Mouse (Mus musculus) gastrocnemius, adult 2 months (tissue): Measurements from ENCODE around the gene Nup93. TPM values are rescaled to one million over a fixed set of nuclear protein-coding genes. Genes with fewer than 3 reads are reported as not detected.
A peak's percentile ranks its signal among the peaks of the same experiment; 100 is the strongest.

ENCODE experiments used
- DNase-seq: peaks from one replicate; pipeline ENCODE4 v3.0.0; 2022
- H3K27ac ChIP-seq: fragments of 200-600 bp; 2 replicates; pipeline ENCODE4 v1.8.1; 2022; ENCODE audit warnings: mild to moderate bottlenecking
- H3K4me3 ChIP-seq: fragments of 200-600 bp; 2 replicates; pipeline ENCODE4 v1.8.1; 2022; ENCODE audit warnings: mild to moderate bottlenecking, moderate library complexity
- CTCF ChIP-seq: fragments of 200-600 bp; IDR thresholded peaks from 2 replicates; pipeline ENCODE4 v1.8.1; 2022; ENCODE audit warnings: antibody characterized with exemption, mild to moderate bottlenecking, moderate library complexity
- intact Hi-C: fragments of 180-260 bp; cut with DNase I; formaldehyde crosslinking; loops from one replicate; pipeline ENCODE4 v1.15.1; 2025
- total RNA-seq, 2 experiments: library from RNA; stranded (reverse); gene quantifications; 2 replicates each; pipeline ENCODE4 v1.2.3; 2021

The Nup93 gene
- total RNA-seq, 2 experiments from 2014 or later: 8.6 to 12.4 TPM

- TF ChIP-seq CTCF: no peak
- H3K27ac ChIP-seq: peak within 1 kb of the TSS; percentile 95
- intact Hi-C loops: no loop called here
Measured at GRCm38 (mm10) chr8:94178857-94179712, 35.3 kb upstream of the Nup93 start, which contains the start of gene Mt1. Mt1 (plus strand) TSS chr8:94179082.

DNA sequence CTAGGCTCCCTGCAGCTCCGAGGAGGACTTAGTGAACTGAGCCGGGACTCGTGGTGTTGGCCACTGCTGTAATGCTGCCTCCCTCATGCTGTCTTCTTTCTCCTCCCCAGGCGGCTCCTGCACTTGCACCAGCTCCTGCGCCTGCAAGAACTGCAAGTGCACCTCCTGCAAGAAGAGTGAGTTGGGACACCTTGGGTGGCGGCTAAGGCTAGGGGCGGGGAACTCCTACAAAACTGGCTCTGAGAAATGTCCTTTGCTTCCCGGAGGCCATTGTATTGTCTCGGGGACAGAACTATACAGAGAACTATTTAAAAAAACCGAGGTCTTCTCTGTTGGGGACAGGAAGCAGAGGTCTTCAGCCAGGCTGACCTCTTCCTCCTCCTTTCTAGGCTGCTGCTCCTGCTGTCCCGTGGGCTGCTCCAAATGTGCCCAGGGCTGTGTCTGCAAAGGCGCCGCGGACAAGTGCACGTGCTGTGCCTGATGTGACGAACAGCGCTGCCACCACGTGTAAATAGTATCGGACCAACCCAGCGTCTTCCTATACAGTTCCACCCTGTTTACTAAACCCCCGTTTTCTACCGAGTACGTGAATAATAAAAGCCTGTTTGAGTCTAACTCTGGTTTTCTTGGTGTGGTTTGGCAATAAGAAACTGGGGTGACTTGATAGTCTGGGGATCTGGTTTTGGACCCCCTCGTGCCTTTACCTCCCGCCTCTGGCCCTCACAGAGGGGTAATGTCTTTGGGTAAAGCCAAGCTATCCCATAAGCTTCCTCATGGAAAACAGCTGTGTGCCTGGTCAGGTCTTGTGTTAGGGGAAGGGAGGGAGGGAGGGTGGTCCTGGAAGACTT is 34.4 kb upstream of the Nup93 start:
- peak overlapping the region; percentile 95 for H3K27ac ChIP-seq
- DNase-seq: peak; percentile 41
- TF ChIP-seq CTCF: no peak
- H3K4me3 ChIP-seq: peak overlapping the region; percentile 75
- intact Hi-C loops: no loop called here

More at GRCm38 (mm10) chr8:94178857-94179712, 35.3 kb upstream of the Nup93 start, which contains the start of gene Mt1:
- peak; percentile 97 for DNase-seq
- H3K4me3 ChIP-seq: peak within 1 kb of the TSS; percentile 75

GRCm38 (mm10) chr8:94180561-94180908 is 33.8 kb upstream of the Nup93 start:
- H3K27ac ChIP-seq: no peak overlapping the region
- no peak for TF ChIP-seq CTCF
- DNase-seq: no peak
- intact Hi-C loops: no loop called here
- H3K4me3 ChIP-seq: peak overlapping the region; percentile 75

GRCm38 (mm10) chr8:94182055-94182929 is 32.1 kb upstream of the Nup93 start:
- Histone ChIP-seq H3K4me3 (peak overlapping the region; percentile 66), H3K27ac (peak overlapping the region; percentile 63)
- no peak for TF ChIP-seq CTCF
- intact Hi-C loops: no loop called here
- no peak for DNase-seq

GRCm38 (mm10) chr8:94183117-94183516 is 31.2 kb upstream of the Nup93 start:
- TF ChIP-seq CTCF: peak; percentile 80
- DNase-seq: peak; percentile 88
- intact Hi-C loops: no loop called here
- Histone ChIP-seq H3K27ac (peak overlapping the region; percentile 63), H3K4me3 (peak overlapping the region; percentile 66)

DNA sequence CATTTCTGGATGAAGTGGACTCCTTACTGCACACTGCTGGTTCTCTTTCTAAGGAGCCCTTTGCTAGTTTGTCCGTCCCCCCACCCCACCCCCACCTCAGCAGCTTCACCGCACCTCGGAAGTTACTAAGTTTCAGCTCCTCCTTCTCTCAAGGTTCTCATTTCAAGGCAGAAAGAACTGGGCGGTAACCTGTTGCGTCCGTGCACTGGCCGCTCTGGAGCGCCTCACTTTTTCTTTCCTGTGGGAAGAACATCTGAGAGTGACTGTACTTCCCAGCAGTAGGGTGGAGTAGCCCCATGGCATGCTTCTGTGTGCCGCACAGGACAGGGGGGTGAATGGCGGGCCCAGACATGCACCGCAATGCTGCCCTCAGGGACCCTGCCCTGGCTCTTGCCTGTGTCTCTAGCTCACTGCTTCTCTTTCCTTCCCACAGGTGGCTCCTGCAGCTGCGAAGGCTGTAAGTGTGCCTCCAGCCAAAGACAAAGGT is 30.0 kb upstream of the Nup93 start:
- TF ChIP-seq CTCF: no peak
- no peak overlapping the region for H3K27ac ChIP-seq
- intact Hi-C loops: no loop called here
- H3K4me3 ChIP-seq: no peak overlapping the region
- DNase-seq: no peak

DNA sequence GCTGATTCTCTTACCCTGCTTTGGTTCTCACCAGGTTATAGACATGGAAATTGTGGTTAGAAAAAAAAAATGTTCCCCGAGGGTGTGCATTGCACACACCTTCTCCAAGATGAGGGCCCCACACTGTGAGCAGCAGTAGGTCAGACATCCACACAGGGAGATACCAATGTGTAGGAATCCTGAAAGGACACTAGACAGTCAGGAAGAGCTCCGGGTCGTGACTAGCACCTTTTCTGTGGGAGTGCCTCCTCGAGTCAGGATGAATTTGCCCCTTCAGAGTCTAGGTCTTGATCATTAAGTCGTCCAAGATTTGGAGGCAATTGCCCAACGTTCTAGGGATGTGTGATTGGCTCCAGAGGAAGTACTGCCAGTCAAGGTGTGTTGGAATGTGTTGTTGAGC is 28.6 kb upstream of the Nup93 start:
- no peak for TF ChIP-seq CTCF
- Histone ChIP-seq H3K4me3 (no peak overlapping the region), H3K27ac (no peak overlapping the region)
- intact Hi-C loops: loop anchor here (2.0 kb wide), 1 partner anchor 19 kb away; no protein-coding TSS in a partner anchor
- no peak for DNase-seq

- TF ChIP-seq CTCF: peak; percentile 83
- Histone ChIP-seq H3K4me3 (peak overlapping the region; percentile 13; the same call in 1 of the 2 replicates), H3K27ac (peak overlapping the region; percentile 68)
- intact Hi-C loops: loop anchor here (2.0 kb wide), 1 partner anchor 20 kb away; no protein-coding TSS in a partner anchor
- DNase-seq: peak; percentile 87
Measured at GRCm38 (mm10) chr8:94186542-94186941, 27.8 kb upstream of the Nup93 start.

DNA sequence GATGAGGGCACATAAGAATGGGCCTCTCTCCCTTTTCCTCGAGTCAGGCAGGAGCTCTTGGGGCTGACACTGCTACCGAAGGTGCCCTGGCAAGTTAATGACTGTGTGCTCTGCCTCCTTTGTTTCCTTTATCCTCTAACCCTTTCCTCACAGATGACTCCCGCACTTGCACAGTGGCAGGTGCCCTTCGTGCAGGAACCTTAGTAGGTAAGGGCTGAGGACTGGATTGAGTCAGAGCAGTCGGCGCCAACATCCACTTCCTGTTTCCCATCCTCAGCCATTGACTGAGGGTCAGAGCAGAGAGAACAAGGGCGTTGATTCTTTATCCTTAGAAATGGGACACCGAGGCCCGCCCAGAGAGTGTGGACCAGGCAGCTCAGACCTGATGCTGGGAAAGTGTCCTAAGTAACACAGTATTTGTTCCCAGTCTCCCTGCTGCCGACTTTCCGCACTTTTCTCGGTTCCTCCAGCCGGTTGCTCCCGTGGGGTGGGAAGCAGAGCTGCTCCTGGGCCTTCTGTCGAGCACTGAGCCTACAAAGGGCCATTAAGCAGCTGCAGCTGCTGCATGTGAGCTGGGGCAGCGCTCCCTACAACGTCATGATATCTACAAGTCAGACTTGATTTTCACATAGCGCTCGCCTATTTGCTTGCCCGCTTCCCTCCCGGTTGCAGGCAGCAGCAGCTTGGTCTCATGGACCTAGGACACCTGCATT is 26.9 kb upstream of the Nup93 start:
- intact Hi-C loops: loop anchor here (2.0 kb wide), 1 partner anchor 21 kb away; no protein-coding TSS in a partner anchor

DNA sequence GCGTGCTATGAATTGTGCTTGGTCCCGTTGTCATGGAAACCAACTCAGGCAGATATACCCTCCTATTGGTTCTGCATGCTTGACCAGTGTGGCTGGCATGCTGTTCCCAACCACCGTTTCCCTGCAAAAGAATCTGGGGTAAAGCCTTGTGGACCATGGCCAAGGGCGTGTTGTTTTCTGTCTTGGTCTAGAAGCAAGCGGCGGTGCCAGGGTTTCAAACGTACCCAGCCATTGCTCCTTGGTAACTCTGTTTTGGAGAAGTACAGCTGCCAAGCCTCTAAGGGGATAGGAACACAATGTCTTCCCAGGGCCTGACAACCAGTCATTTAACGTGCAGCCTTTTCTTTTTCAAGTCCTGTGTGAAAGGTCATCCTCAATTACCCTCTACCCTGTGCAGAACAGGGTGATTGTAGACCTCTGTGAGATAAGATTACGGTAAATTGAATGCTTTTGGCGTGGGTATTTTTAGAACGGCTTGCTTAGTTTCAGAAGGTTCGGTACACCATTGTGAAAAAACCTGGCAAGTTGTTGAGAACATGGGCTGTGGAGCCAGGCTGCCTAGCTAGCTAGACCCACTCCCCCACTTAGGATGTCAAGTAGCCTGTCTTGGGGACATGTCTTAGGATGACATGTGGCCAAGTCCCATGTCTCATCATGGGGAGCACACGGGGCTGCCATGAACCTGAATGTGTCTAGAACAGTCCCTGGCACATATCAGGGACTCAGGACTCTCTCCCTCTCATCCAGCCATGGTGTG is 24.9 kb upstream of the Nup93 start:
- H3K4me3 ChIP-seq: no peak overlapping the region
- DNase-seq: peak; percentile 74
- intact Hi-C loops: no loop called here
- H3K27ac ChIP-seq: peak overlapping the region; percentile 16
- TF ChIP-seq CTCF: no peak

More for the DNA sequence above, 26.9 kb upstream of the Nup93 start:
- Histone ChIP-seq H3K27ac (peak overlapping the region; percentile 68), H3K4me3 (no peak overlapping the region)
- DNase-seq: peak; percentile 27
- TF ChIP-seq CTCF: no peak
